Mouse (Mus musculus) gastrocnemius, postnatal 25 days (tissue): ENCODE results near the gene Svbp. TPM values are rescaled to one million over a fixed set of nuclear protein-coding genes. Genes with fewer than 3 reads are reported as not detected.
A peak's percentile ranks its signal among the peaks of the same experiment; 100 is the strongest.

ENCODE experiments used
- DNase-seq: peaks from one replicate; pipeline ENCODE4 v3.0.0; 2022
- total RNA-seq, 2 experiments: library from RNA; stranded (reverse); gene quantifications; 1 replicate in 1 of 2; 2 replicates in 1 of 2; pipeline ENCODE4 v1.2.3; 2021

The Svbp gene
- total RNA-seq, 2 experiments from 2014 or later, result 13.9 to 17.4 TPM

DNA sequence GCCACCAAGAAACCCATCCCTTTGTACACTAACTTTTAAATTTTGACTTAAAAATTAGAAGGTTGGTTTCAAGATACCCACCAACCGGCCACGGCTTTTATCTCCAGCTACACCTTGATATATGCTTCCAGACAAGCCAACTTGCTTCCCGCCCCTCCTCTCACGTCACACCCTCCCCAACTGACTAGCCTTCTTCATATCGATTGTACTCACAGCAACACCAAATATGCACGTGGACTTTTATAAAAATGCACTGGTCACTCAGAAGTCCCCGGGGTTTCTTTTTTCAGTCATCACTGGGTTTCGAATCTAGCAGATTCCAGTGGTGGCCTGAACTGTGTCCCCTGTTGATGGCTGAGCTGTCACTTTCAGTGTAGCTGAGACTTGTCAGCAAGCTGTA, 4.5 kb upstream of the Svbp start:
- DNase-seq, result no peak

DNA sequence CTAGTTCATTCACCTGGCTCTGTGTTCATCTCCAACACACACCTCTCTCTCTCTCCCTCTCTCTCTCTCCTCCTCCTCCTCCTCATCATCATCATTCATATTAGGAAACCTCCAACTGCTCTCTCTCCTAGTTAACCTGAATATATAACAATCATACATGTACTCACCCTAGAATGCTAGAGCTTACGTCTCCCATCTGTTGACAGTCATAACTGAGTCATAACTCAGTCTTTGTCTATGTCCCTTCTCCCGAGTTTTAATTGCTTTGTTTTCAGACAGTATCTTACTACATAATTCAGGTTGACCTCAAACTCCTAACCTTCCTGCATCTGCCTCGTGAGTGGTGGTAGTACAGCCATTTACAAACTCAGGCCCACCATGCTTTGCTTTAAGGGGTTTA, 3.8 kb upstream of the Svbp start:
- no peak for DNase-seq

DNA sequence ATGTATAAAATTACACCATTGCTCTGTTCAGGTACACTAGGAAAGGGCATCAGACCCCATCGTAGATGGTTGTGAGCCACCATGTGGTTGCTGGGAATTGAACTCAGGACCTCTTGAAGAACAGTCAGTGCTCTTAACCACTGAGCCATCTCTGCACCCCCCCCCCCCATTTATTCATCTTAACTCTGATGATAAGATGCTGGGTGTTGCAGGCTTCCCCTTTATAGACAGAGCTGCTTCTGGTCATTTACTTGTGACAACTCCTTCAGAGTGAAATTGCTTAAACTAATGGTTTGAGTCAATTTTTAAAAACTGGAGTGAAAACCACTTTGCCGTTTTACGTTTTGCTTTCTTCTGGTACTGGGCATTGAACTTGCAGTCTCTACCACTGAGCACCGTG, 2.3 kb upstream of the Svbp start:
- no peak for DNase-seq

DNA sequence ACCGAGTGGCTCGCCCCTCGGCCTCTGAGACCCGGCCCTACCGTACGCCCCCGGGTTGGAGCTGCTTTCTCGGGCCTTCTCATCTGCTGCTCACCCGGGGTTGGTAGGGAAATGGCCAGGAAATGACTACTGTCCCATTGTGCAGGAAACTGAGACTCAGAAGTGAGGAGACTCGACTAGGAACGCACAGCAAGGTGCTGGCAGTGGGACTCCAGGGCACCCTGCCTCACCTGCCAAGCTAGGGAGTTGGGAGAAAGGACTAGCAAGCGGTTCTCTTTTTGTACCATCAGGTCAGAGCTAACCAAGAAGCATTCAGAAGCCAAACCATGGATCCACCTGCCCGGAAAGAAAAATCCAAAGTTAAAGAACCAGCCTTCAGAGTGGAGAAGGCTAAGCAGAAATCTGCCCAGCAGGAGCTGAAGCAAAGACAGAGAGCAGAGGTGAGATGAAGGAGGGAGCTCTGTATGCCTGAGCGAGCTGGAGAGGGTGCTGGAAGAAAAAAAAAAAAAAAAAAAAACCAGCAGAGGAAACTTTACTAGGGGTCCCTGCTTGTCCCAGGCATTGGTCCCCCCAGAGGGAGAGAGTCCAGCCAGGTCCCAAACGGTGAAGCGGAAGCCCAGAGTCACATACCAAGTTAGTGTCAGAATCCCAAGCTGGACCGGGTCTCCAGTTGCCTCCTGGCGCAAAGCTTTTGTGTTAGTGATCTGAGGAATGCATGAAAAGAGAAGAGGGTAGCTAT, 645 bp downstream of the Svbp start:
- DNase-seq, result no peak

DNA sequence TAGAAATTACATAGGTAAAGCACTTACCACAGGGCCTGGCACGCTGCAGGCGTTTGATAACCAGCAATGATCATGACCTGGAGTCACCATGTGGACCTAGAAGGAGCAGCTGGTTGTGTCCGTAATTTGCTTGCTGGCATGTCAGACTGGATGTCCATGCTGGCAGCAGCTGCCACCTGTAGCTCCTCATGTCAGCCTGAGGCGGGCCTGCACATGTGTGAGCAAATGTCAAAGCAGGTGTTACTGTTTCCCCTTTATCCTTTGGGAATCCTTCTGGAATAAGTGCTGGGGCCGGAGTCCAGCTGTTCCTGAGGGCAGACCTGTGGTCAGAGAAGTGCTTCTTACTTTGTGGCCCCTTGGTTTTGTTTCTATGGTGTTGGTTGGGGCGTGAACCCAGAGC, 3.0 kb downstream of the Svbp start:
- no peak for DNase-seq

DNA sequence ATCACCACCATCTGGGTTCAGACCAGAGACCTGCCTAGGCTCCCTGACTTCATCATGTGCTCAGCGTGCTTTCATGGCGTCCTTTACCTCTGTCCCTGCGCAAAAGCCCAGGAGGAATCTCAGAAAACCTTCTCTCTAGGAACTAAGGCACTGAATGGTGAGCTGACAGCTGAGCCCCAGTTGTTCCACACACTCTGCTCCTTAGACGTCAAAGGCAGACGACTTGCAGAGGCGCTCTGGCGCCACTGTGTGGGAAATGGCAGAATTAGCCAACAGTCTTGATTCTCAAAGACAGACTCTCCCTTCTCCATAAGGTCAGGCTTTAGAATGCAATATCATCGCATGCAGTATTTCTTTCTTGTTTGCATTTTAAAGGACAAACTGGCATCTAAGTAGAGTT, 9.6 kb downstream of the Svbp start:
- no peak for DNase-seq

DNA sequence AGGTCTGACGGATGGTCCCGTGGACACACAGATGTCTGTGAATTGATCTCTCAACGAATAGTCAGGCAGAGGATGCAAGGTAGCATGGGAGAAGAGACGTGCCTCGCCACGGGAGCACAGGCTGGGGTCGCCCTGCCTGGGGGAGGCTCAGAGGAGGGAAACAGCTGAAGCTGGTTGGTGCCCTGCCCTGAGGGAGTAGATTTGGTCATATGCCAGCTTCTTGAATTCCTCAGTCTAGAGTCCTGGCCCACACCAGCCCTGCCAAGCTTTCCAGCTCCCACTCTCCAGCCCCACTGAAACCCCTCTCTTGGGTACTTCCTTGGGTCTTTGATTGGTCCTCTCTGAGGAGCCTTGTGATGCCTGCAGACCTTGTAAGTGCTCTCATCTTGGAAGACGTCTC, 21.6 kb downstream of the Svbp start:
- DNase-seq, result no peak

DNA sequence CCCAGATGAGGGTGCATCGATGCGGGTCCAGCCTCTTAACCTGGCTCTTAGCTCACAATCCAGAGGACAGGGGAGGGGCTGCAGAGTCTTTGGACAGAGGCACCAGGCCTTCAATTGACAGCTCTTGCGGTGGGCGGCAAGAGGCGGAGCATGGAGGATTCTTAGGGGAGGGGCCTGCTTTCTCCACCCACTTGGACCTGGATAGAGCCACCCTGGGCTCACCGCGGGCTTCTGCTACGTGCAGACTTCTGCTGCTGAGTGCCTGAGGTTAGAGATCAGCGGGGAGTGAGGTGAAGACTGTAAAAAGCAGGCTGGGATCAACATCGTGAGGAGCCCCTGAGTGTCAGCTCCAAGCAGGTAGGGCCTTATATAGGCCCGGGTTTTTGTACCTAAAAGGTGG, 23.1 kb downstream of the Svbp start, which contains the start of gene Tmem269:
Gene Tmem269, minus strand, starts transcription at position 49 of the 400 bp plus-strand sequence.
- DNase-seq, result no peak

DNA sequence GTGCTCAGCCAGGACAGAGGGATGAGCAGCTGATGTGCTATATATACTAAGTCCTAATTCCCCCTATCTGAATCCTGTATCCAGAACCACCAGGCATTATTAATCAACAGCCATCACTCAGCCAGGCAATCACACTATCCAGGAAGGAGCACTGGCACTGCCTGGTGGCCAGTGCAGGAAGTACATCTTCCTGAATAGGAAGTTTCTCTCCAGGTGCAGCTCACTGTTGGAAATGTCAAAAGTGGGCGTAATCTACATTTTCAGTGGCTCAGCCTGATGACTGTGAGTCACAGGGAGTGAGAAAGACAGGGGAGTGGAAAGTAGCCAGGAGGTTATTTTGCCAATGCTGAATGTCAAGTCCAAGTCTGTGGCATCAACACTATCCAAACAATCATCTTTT, 28.6 kb downstream of the Svbp start:
- no peak for DNase-seq

DNA sequence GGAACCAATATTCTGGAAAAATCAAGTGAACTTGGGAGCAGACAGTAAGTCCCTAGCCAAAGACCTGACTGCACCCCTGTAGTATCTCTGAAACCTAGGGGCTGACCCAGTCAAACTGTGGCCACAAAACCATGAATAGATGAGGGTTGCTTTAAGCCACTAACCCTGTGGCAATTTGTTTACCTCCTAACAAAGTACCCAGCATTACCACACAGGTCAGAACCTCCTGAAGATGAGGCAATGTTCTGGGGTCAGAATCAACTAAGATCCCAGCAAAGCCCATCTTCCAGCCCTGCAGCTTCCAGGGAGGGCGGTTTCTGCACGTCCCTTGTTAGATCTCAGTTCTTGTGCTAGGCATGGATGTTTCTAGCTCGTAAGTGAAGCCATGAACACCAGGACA, 29.4 kb downstream of the Svbp start:
- no peak for DNase-seq

DNA sequence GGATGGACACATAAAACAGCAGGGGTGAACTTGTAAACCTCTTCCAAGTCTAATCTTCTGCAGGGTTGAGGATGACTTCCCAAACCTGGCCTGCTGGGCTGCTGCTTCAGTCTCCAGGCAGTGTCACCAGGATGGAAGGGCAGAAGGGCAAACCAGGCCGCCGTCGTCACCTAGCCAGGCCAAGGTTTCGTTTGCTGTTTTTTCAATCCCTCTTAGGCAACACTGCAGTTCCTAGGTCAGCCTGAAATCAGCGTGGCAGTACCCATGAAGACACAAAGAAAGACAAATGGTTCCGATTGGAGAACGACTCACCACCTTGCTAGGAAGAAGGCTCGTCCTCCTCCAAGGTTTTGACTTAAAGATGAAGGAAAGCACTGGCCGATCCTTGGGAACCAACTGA, 30.6 kb downstream of the Svbp start:
- no peak for DNase-seq

DNA sequence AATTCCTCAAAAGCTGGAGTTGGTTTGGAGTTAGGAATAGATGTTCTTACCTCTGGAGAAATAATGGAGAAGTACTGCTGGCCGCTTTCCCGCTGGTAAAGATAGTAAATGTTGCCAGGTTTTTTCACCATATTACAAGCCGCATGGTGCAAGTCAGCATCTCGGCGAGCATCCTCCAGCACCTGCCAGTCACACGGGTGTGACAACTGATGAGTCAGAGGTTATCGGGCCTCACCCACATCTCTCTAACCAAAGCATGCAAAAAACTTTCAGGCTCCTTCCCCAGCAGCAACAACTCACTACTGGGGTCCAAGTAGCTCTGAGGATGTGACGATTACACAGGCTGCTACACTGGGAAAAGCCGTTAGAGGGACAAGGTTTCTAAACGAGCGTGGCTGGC, 31.6 kb downstream of the Svbp start:
- DNase-seq, result no peak

DNA sequence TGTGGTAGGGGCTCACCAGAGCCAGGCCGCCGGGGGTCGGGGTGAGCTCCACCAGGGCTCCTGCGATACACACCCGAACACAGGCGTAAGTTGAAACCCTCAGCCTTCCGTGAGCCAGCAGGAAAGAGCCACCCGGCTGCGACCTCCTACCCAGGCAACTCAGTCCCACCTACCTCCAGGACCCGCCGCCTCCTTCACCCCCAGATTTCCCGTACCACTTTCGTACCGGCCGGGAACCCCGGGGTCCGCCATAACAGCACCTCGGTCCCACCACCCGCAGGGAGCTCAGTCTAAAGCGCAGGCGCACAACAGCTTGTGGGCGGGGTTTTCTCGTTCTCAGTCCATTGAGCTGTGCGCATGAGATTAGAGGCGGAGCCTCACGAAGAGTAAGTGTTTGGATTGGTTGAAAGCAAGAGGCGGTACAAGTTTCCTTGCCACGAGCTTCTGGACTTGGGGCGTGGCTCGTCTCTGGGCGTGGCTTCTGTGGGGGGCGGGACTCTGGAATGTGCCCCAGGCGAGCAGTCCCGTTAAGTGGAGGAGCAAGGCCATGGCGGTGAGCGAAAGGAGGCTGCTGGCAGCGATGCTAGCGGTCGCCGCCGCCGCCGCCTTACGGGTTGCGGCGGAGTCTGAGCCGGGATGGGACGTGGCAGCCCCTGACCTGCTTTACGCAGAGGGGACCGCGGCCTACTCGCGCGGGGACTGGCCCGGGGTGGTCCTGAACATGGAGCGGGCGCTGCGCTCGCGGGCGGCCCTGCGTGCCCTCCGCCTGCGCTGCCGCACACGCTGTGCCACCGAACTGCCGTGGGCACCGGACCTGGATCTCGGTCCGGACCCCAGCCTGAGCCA, 37.5 kb downstream of the Svbp start, which contains the start of the genes AU022252 and P3h1:
Gene AU022252, minus strand, starts transcription at position 303 of the 846 bp plus-strand sequence.
Gene P3h1, plus strand, starts transcription at position 506 of the 846 bp plus-strand sequence.
- DNase-seq, result peak; percentile 99

DNA sequence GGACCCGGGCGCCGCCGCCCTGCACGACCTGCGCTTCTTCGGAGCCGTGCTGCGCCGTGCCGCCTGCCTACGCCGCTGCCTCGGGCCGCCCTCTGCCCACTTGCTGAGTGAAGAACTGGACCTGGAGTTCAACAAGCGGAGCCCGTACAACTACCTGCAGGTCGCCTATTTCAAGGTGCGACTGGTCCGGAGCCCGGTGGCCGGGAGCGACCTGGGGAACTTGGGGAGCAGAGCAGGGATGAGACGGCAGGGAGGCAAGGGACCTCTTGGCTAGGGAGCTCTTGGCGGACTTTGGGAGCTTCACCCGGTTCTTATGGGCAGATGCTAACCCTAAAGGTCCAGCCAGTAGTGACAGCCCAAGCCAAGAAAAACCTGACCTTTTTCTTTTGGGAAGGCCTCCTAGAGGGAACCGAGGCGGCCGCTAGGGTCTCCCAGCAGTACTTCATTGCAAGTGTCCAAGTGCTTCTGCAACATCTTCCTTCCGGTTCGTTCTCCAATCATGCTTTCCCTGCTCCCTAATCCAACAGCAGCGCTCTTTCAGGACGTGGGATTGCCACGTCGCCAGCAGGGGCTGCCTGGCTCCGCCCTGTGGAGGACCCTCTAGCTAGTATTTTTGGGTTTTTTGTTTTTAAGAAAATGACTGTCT, 38.3 kb downstream of the Svbp start:
- peak; percentile 42 for DNase-seq

DNA sequence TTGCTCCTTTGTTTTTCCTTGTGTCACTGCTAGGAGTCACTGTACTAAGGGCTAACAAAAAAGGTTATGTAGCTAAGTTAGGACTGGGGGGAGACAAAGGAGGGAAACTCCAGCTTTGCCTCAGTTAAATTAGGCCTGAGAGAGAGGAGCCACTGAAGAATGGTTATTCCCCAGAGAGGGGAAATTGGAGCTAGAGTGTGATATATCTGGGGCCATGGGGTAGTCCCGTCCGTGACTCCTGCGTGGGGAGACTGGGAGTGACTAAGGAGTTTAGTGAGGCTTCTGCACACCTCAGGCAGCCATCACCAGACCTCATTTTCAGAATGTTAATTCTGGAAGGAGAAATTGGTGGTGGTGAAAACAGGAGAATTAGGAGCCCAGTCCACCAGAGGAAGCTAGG, 39.2 kb downstream of the Svbp start:
- DNase-seq, result no peak

DNA sequence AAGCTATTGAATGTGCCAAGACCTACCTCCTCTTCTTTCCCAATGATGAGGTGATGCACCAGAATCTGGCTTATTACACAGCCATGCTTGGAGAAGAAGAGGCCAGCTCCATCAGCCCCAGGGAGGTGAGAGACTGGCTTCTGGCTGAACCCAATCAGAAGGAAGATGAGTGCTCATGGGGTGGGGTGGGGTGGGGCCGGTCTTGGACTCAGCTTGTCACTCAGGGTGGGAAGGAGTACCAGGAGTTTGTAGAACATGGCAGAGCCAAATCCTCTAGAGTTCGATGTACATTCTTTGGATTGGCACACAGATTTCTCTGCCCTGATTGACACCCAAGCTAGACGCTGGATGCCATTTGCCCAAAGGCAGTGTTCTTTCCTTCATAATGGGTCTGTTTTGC, 43.6 kb downstream of the Svbp start:
- no peak for DNase-seq

DNA sequence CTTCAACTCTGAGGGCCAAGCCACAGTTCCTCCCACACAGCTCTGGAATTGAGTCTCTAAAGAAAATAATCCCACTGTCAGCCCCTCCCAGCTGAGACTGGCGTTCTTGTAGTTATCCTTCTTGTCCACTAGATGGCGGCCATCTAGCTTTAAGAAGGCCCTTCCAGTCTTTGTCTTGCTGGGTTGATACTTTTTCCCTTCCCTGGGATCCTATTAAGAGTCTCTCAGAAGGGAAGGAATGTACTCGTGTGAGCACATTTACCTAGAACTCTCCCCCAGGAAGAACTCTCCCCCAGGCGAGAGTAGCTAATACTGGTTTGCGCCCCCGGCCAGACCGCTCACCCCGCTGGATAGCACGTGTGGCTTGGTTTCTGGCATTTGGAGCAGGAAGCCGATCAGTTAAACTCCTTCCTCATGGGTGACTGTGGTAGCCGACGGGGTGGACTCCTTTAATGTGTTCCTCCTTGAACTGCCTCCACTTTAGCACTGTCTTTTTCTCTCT, 44.1 kb downstream of the Svbp start:
- peak; percentile 36 for DNase-seq

DNA sequence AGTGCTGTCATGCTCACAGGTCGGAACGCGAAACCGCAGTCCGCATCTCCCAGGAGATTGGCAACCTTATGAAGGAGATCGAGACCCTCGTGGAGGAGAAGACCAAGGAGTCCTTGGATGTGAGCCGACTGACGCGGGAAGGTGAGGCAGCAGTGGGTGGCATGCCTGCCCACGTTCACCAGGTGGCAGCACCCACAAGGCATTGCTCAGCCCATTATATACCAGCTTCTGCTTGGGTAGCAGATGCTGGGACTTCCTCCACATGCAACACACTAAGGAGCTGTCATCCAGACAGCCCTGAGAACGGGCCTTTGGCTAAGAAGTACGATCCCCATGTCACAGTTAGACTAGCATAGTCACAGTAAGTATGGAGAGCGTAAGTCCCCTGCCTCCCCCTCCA, 46.6 kb downstream of the Svbp start:
- DNase-seq, result no peak

DNA sequence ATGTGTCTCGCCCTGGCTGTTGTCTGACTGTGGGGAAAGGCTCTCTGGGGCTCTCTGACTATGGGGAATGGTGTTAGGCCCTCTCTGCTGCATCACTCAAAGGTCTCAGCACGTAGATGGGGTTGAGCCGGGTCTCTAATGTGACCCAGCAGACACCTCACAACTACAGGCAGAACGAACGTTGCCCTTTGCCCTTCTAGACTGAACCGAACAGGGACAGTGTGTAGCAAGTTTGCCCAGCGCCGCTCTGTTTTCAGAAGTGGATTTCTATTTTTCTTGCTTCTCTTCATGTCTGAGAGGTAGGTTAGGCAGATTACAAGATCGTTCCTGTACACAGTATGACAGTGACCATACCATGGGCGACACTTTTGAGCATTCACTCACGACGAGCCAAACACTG, 47.5 kb downstream of the Svbp start:
- DNase-seq, result no peak

DNA sequence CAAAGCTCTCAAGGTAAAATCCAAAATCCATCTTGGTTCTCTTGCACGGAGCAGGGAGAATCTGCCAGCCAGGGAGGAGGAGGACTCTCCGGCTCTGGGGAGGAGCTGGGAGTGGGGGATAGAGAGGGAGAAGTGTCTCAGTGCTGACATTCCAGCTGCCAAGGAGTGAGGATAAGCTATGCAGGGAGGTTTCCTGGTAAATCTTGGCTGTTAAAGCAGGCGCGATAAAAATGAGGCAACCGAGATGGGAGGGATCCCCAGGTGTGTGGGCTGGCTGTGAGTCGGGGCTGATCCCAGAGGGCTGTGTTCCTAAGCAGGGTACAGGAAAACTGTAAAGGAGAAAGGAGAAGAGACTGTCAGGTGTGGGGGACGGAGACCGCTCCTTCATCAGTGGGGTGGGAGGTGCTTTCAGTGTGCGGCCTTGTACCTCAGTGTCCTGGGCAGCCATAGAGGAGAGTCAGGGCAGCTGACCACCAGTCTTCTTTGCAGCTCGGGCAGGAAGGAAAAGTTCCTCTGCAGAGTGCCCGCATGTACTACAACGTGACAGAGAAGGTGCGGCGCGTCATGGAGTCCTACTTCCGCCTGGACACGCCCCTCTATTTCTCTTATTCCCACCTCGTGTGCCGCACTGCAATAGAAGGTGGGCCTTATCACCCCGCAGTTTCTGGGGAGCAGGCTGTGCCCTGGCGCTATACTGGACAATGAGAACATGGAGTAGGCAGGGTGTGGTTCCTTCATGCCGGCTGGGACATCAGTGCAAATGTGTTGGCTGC, 49.5 kb downstream of the Svbp start:
- no peak for DNase-seq

DNA sequence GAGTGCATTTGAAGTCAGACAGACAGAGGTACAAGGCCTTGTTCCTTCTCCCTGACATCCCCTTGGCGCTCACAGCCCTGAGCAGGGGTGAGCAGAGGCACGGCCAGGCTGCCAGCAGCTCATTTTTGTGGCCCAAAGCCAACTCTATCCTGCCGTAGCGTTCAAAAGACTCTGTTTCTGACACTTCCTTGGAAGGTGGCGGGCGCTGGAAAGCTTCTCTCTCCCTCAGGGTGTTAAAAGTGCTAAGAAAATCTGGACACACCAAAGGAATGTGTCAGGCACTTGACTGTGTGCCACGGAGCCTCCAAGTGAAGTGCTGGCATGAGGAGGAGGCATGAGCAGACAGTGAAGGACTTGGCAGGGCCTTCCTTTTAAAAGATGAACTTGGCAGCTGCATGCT, 50.5 kb downstream of the Svbp start:
- DNase-seq, result peak; percentile 30

DNA sequence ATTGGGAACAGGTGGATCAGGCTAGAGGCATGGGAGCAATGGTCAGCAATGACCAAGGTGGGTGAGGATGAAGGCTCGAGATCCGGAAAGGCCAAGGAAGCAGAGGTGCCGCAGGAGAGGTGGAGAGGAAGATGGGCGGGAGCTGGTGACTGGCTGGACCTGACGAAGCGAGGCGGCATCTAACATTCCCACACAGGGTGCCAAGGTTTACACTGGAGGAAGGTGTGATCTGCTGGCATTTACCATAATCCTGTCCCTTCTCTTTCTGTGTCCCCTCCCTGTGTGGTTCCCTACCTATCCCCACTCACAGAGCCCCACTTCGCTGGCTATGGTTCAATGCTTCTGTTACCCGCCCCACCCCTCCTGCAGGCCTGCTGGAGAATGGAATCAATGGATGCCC, 50.9 kb downstream of the Svbp start:
- DNase-seq, result no peak
